Mouse (Mus musculus): ENCODE measurements around the gene Snap47.
"Not testable (repeated sequence)": the region's sequence is repeated elsewhere in the genome, so short reads cannot be mapped to it uniquely, and the experiment has no call there.

Gene Snap47

DNA sequence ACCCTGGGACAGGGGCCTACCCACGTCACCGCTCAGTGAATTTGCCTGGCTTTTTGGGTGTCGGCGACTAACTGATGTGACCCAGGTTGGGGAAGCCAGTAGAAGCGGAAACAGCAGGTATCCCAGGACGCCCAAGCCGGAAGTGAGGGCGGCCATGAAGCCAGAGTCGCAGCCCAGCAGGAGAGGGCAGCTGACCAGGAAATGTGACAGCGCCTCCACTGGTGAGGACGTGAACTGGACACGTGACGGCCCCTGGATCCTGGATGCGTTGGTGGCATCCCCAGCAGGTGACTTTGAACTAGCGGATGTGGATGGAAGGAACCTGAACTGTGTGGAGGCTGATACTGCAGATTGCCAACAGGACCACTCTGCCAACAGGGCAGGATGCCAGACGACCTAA is 75.5 kb downstream of the Snap47 start, which contains the start of gene Prss38:
Gene Prss38, minus strand, starts transcription at position 183 of the 400 bp plus-strand sequence.
- no peak for DNase-seq (ENCODE audit: low read depth in 1 of 2, low spot score in 2 of 2)

DNA sequence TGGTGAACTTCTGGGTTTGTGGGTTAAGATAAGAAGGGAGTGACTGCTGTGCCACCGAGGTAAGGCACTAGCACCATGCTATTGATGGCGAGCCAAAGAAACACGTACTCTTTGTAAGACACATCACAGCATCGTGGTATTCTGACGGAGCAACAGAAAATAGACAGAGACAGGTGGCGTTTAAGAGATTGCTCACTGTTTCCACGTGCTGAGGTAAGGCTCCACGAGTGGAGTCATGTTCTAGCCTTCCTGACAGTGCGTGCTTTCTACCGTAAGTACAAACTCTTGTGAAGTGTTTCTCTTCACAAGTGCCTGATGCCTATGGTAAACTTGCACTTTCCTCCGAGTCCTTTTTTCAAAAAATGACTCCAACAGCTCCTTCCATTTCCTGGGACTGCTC is 81.1 kb downstream of the Snap47 start:
- no peak for DNase-seq (ENCODE audit: low read depth in 1 of 2, low spot score in 2 of 2)

DNA sequence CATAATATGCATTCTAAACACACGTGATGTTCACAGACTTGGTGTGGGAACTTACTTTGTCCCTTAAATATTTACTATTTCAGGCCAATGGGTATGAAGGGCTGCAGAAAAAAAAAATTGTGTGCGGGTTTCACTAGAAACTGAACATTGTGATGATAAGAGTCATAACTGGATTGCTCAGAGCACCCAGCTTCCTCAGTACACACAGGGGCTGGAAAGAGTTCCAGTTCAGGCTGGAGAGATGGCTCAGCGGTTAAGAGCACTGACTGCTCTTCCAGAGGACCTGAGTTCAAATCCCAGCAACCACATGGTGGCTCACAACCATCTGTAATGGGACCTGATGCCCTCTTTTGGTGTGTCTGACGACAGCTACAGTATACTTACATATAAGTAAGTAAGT is 83.0 kb downstream of the Snap47 start:
- not testable (repeated sequence) for DNase-seq (ENCODE audit: low read depth in 1 of 2, low spot score in 2 of 2)

DNA sequence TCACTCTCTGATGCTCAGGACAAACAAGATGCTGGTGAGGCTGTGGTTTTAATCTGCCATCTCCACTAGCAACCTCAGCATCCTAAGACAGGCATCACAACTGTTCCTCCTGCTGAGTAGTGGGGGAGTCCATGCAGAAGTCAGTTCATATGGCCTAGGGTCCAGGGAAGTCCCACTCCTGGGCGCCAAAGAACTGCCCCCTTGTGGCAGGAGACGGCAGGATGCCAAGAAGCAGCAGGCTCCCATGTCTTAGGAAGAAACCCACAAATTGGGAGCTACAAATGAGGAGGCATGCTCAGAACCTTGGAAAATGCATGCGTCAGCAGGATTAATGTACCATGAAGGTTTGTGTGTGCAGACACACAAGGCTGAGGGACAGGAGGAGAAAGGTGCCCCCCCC is 84.4 kb downstream of the Snap47 start:
- DNase-seq (ENCODE audit: low read depth in 1 of 2, low spot score in 2 of 2) = no peak

DNA sequence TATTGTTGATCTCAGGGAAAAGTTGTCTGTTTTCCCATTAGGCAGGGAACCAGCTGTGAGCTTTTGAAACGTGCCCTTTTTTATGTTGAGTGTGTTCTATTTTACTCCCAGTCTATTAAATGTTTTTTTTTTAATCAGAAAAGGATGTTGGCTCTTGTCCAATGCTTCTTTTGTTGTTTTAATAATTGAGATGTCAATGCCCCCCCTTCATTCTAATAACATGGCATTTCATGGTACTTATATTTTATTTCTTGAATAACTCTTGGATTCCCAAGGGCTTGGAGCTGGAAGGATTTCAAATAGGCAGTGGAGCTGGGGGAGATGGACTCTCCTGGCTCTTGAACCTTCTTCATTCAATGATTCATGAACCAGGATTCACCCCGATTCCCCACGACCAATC is 85.0 kb downstream of the Snap47 start:
- no peak for DNase-seq (ENCODE audit: low read depth in 1 of 2, low spot score in 2 of 2)

DNA sequence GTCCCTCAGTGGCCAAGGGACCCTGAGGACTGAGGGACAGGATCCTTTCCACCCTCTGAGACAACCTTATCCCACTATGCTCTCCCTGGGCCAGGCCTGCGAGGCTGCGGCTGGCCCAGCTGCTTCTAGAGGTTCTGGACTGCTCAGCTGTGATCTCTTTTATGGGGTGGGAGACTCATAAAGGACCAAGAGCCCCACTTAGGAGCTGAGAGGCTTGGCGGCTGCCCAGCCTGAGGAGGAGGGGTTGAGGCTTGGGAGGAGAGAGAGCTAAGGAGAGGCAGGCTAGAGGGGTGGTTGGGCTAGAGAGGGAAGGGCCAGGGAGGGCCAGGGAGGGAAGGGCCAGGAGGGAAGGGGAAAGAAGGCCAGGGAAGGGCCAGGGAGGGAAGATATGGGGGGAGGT is 86.6 kb downstream of the Snap47 start:
- no peak for DNase-seq (ENCODE audit: low read depth in 1 of 2, low spot score in 2 of 2)

DNA sequence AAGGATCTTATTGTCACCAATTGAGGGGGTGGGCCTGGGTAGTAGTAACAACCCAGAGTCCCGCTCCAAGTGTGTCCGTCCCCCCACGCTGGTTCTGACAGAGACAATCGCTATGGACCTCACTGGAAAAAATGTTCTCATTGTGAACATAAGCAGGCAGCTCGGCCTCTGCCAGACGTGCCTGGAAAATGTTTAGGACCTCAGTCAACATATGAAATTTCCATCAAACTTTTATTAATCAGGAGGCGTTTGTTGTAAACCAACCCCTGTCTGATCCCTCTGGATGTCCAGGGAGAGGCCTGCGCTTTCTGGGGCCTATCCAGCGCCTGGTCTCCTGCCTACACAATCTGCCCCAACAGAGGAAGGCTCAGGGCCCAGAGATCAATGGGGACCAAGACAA is 87.0 kb downstream of the Snap47 start:
- DNase-seq (ENCODE audit: low read depth in 1 of 2, low spot score in 2 of 2) = no peak

DNA sequence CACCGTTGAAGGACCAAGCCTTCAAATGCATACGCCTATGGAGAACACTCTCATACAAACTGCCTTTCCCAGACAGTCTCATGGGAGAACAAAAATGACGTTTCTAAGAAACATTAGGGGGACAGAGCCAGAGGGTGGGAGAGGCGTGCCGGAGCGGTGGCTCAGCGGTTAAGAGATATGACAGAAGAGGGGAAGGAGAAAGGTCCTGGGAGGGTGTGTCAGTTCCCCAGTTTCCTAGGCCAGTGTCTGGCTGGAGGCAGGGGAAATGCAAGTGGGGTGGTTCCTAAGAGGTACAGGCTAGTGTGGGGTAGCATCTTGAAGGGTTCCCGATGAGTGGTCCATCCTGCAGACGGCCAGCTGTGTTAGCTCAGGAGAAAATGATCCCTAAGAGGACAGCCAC is 89.7 kb downstream of the Snap47 start:
- DNase-seq (ENCODE audit: low read depth in 1 of 2, low spot score in 2 of 2) = no peak

All from monocyte, adult 2 months (primary cell).